Mouse (Mus musculus) spleen, postnatal 36 days (tissue): ENCODE measurements around the gene Hpca.

Experiments used
- DNase-seq, 2 experiments: peaks; one replicate each; pipeline ENCODE4 v3.0.0; 2022; ENCODE audit warnings: low spot score in 2 of 2, mixed read lengths in 1 of 2

Gene Hpca

GRCm38 (mm10) chr4:129108624-129109023 lies 13.2 kb downstream of the Hpca start:
- DNase-seq = no peak

GRCm38 (mm10) chr4:129107348-129107899 lies 14.4 kb downstream of the Hpca start:
- DNase-seq = no peak

- DNase-seq = no peak
These were observed 15.8 kb downstream of the Hpca start for GRCm38 (mm10) chr4:129106073-129106472.

GRCm38 (mm10) chr4:129105356-129105755 lies 16.5 kb downstream of the Hpca start, which contains the start of gene Tmem54:
Gene Tmem54, plus strand, starts transcription at chr4:129105548.
- DNase-seq = no peak

- DNase-seq = no peak
These were observed 19.6 kb downstream of the Hpca start for GRCm38 (mm10) chr4:129102133-129102829.

- no peak for DNase-seq
These were observed 24.8 kb downstream of the Hpca start for GRCm38 (mm10) chr4:129097006-129097405.

- no peak for DNase-seq
These were observed 26.6 kb downstream of the Hpca start for GRCm38 (mm10) chr4:129095276-129095675.

- DNase-seq = no peak
These were observed 34.0 kb downstream of the Hpca start for GRCm38 (mm10) chr4:129087850-129088249.

- DNase-seq = peak; percentile 43 to 58
These were observed 35.8 kb downstream of the Hpca start for GRCm38 (mm10) chr4:129086078-129086477.

GRCm38 (mm10) chr4:129084896-129085295 lies 36.9 kb downstream of the Hpca start:
- DNase-seq = no peak

GRCm38 (mm10) chr4:129082379-129083115 lies 39.3 kb downstream of the Hpca start:
- DNase-seq = peak; percentile 64 to 75

GRCm38 (mm10) chr4:129081939-129082338 lies 39.9 kb downstream of the Hpca start:
- DNase-seq = no peak

GRCm38 (mm10) chr4:129081512-129081911 lies 40.3 kb downstream of the Hpca start:
- DNase-seq = no peak

- no peak for DNase-seq
These were observed 40.8 kb downstream of the Hpca start for GRCm38 (mm10) chr4:129081041-129081440.

- no peak for DNase-seq
These were observed 42.7 kb downstream of the Hpca start for GRCm38 (mm10) chr4:129079126-129079525.

- no peak for DNase-seq
These were observed 53.0 kb downstream of the Hpca start for GRCm38 (mm10) chr4:129068848-129069247.

GRCm38 (mm10) chr4:129067638-129068415 lies 54.0 kb downstream of the Hpca start:
- DNase-seq = no peak

GRCm38 (mm10) chr4:129065688-129066236 lies 56.1 kb downstream of the Hpca start:
- DNase-seq = no peak

- no peak for DNase-seq
These were observed 59.4 kb downstream of the Hpca start for GRCm38 (mm10) chr4:129062281-129063075.
